Mouse (Mus musculus): ENCODE results near the gene Cmc1.

Cmc1 gene

GRCm38 (mm10) chr9:118031694-118032093 lies 118.3 kb downstream of the Cmc1 start:
- DNase-seq (ENCODE audit: low spot score in 2 of 2), result no peak

- no peak for DNase-seq (ENCODE audit: low spot score in 2 of 2)
These were observed 119.7 kb downstream of the Cmc1 start for GRCm38 (mm10) chr9:118030252-118030651.

- no peak for DNase-seq (ENCODE audit: low spot score in 2 of 2)
These were observed 120.5 kb downstream of the Cmc1 start for GRCm38 (mm10) chr9:118029490-118029889.

GRCm38 (mm10) chr9:118024966-118025365 lies 125.0 kb downstream of the Cmc1 start:
- DNase-seq (ENCODE audit: low spot score in 2 of 2), result no peak
